Mouse (Mus musculus): ENCODE data around the gene Atg7.

DNA sequence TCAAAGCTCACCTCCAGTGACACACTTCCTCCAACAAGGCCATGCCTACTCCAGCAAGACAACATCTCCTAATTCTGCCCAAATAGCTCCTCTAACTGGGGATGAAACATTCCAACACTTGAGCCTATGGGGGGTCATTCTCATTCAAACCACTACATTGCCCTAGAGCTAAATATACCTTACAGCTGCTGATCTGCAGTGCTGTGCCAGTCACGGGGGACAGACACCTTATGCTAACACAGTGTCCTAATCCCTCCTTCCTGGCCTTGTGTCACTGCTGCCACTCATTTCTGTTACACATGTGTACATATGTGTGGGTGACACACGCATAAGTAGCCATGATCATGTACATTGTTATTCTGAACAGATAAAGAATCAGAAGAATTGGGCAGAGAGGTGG, 127.4 kb downstream of the Atg7 start:
- TF ChIP-seq CTCF (IDR thresholded peaks at IDR 0.05; ENCODE audit: low read depth) (no peak), EP300 (IDR thresholded peaks at IDR 0.05; ENCODE audit: low read depth) (no peak)
